Mouse (Mus musculus) embryonic fibroblast, embryonic 13.5 days (primary cell): Measurements from ENCODE around the gene Bend3. TPM values are rescaled to one million over a fixed set of nuclear protein-coding genes. Genes with fewer than 3 reads are reported as not detected.
A peak's percentile ranks its signal among the peaks of the same experiment; 100 is the strongest.
"Not testable (repeated sequence)": the region's sequence is repeated elsewhere in the genome, so short reads cannot be mapped to it uniquely, and the experiment has no call there.

Experiments
- H3K27ac ChIP-seq: 2 replicates; pipeline ENCODE4 v1.5.1; 2012; ENCODE audit warnings: low read length, control low read depth, inconsistent platforms; ENCODE audit not compliant: insufficient read depth
- H3K4me1 ChIP-seq: 2 replicates; pipeline ENCODE4 v1.6.1; 2011; ENCODE audit warnings: low read length; ENCODE audit not compliant: control insufficient read depth, insufficient read depth
- H3K4me3 ChIP-seq: 2 replicates; pipeline ENCODE4 v1.5.1; 2011; ENCODE audit warnings: mild to moderate bottlenecking, control low read depth, low read length; ENCODE audit not compliant: insufficient read depth
- CTCF ChIP-seq: IDR thresholded peaks from 2 replicates; pipeline ENCODE4 v1.5.1; 2011; ENCODE audit warnings: mild to moderate bottlenecking, control low read depth, low read length, moderate library complexity, borderline replicate concordance; ENCODE audit not compliant: insufficient read depth
- POLR2A ChIP-seq: IDR thresholded peaks from 2 replicates; pipeline ENCODE4 v1.6.1; 2011; ENCODE audit warnings: low read depth, mild to moderate bottlenecking, control low read depth, low read length, moderate library complexity
- polyA plus RNA-seq: library from polyadenylated mRNA; stranded (reverse); fragments of >200 nt; gene quantifications from 2 replicates; pipeline ENCODE4 v1.2.4, GENCODE M21; 2011; ENCODE audit warnings: low read depth; ENCODE audit not compliant: missing spikeins, insufficient read length

Gene Bend3
- polyA plus RNA-seq, 1 experiment: 8.8 TPM

DNA sequence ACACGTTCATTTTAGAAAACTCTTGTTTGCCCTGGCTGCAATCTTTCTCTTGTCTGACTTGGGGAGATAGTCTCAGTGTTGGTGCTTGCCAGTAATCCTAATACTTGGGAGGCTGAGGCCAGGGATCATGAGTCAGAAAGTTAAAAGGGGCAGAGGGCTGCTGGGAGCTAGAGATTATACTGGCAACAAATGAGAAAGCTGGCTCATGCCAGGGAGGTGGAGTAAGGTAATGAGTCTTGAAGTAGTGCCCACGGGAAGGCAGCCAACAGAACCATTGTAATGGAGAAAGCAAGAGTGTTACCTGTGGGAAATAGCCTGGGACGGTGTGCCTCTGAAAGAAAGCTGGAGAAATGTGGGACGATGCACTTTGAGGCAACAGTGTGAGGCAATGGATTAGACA lies 39.2 kb downstream of the Bend3 start:
- H3K4me1 ChIP-seq: no peaks in the 10 kb centered on the region
- H3K27ac ChIP-seq: no peak overlapping the region
- no peak overlapping the region for H3K4me3 ChIP-seq
- TF ChIP-seq CTCF: no peak
- TF ChIP-seq POLR2A: no peak

GRCm38 (mm10) chr10:43518368-43518767 lies 39.7 kb downstream of the Bend3 start:
- H3K27ac ChIP-seq: no peak overlapping the region
- TF ChIP-seq CTCF (no peak), POLR2A (no peak)
- H3K4me3 ChIP-seq: no peak overlapping the region
- no peaks in the 10 kb centered on the region for H3K4me1 ChIP-seq

GRCm38 (mm10) chr10:43519977-43520376 lies 41.3 kb downstream of the Bend3 start:
- Histone ChIP-seq H3K4me3 (no peak overlapping the region), H3K27ac (no peak overlapping the region), H3K4me1 (no peaks in the 10 kb centered on the region)
- TF ChIP-seq CTCF: no peak
- no peak for TF ChIP-seq POLR2A

DNA sequence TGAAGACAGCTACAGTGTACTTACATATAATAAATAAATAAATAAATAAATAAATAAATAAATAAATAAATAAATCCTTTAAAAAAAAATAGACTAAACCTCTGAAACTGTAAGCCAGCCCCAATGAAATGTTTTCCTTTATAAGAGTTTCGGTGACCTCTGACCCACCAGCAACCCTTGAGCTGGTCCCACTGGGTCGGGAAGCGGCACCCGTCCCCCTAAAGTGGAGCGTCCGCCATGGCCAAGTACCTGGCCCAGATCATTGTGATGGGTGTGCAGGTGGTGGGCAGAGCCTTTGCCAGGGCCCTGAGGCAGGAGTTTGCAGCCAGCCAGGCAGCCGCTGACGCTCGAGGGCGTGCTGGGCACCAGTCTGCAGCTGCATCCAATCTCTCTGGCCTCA lies 45.3 kb downstream of the Bend3 start, which contains the start of gene Gm9803:
Gm9803 (plus strand) TSS at position 154 of the 400 bp plus-strand sequence.
- not testable (repeated sequence) for H3K4me1 ChIP-seq, H3K4me3 ChIP-seq, H3K27ac ChIP-seq

- TF ChIP-seq CTCF: no peak
- no peak for TF ChIP-seq POLR2A
- H3K27ac ChIP-seq: no peak overlapping the region
- H3K4me3 ChIP-seq: no peak overlapping the region
- H3K4me1 ChIP-seq: no peaks in the 10 kb centered on the region
These were observed 48.9 kb downstream of the Bend3 start for GRCm38 (mm10) chr10:43527283-43528269.

- Histone ChIP-seq H3K4me1 (peaks cover 7% of the 10 kb centered on the region; the same call in 1 of the 2 replicates), H3K4me3 (no peak overlapping the region), H3K27ac (no peak overlapping the region)
- TF ChIP-seq CTCF (no peak), POLR2A (no peak)
These were observed 55.8 kb downstream of the Bend3 start for GRCm38 (mm10) chr10:43534382-43534781.

- Histone ChIP-seq H3K27ac (peak overlapping the region; percentile 9; the same call in 1 of the 2 replicates), H3K4me1 (peaks cover 10% of the 10 kb centered on the region), H3K4me3 (no peak overlapping the region)
- no peak for TF ChIP-seq CTCF
- no peak for TF ChIP-seq POLR2A
These were observed 59.0 kb downstream of the Bend3 start for GRCm38 (mm10) chr10:43537652-43538051.

DNA sequence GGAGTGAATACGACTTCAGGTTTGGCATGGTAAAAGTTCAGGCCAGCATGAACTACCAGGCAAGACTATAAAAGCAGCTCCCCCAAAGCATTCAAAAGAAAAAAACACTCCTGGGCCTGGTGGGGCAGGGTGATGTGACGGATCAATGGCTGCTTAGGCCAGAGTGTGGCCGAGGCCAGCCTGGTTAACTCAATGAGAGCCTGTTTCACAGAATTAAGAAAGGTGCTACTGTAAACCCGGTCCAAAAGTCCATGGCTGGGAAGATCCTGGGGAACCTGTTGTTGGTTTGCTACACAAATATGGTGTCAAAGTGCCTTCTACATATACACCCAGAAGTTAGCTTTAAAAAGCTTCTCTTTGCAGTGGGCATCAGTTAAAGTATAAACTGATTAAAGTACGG lies 60.2 kb downstream of the Bend3 start:
- Histone ChIP-seq H3K4me1 (peaks cover 10% of the 10 kb centered on the region), H3K27ac (no peak overlapping the region), H3K4me3 (no peak overlapping the region)
- TF ChIP-seq CTCF: no peak
- TF ChIP-seq POLR2A: no peak

GRCm38 (mm10) chr10:43539746-43540310 lies 61.2 kb downstream of the Bend3 start:
- no peak overlapping the region for H3K27ac ChIP-seq
- TF ChIP-seq CTCF: no peak
- no peak for TF ChIP-seq POLR2A
- peak overlapping the region; percentile 70 for H3K4me3 ChIP-seq
- H3K4me1 ChIP-seq: peaks cover 10% of the 10 kb centered on the region
